Mouse (Mus musculus) testis, adult 2 months (tissue): ENCODE measurements around the gene Galnt14.

ENCODE experiments used
- CTCF ChIP-seq: fragments of 200-500 bp; IDR thresholded peaks from 2 replicates; pipeline ENCODE4 v1.5.1; 2012; ENCODE audit warnings: low read depth, mild to moderate bottlenecking, inconsistent platforms, low read length, moderate library complexity; ENCODE audit not compliant: control insufficient read depth, insufficient read depth, insufficient replicate concordance
- POLR2A ChIP-seq: fragments of 200-500 bp; IDR thresholded peaks from 2 replicates; pipeline ENCODE4 v1.6.1; 2012; ENCODE audit warnings: low read depth, mild to moderate bottlenecking, inconsistent platforms, low read length, moderate library complexity; ENCODE audit not compliant: control insufficient read depth

GRCm38 (mm10) chr17:73709131-73710041, 867 bp downstream of the Galnt14 start:
- TF ChIP-seq POLR2A (no peak), CTCF (no peak)
